Mouse (Mus musculus) gastrocnemius, postnatal 14 days (tissue): ENCODE results near the gene Mfsd8. TPM values are rescaled to one million over a fixed set of nuclear protein-coding genes. Genes with fewer than 3 reads are reported as not detected.
A peak's percentile ranks its signal among the peaks of the same experiment; 100 is the strongest.
"Not testable (repeated sequence)": the region's sequence is repeated elsewhere in the genome, so short reads cannot be mapped to it uniquely, and the experiment has no call there.

Source experiments
- DNase-seq: peaks from one replicate; pipeline ENCODE4 v3.0.0; 2021; ENCODE audit warnings: mixed read lengths
- intact Hi-C: fragments of 180-260 bp; cut with DNase I; formaldehyde crosslinking; loops from one replicate; pipeline ENCODE4 v1.15.1; 2025; ENCODE audit warnings: low total_unique reads
- long read RNA-seq, 2 experiments: library from polyadenylated mRNA; stranded (forward); transcript quantifications; one replicate each; pipeline ENCODE4 v2.0.0; 2021
- total RNA-seq, 2 experiments: library from RNA; stranded (reverse); gene quantifications; 2 replicates each; pipeline ENCODE4 v1.2.3; 2021

Mfsd8 gene
- 10 to 100 TPM; 12.5 to 14.4 TPM for total RNA-seq
- long read RNA-seq, experiment 1, transcript Mfsd8-201 (12 exons, 3,151 nt) = major isoform, 16 of 20 reads
- long read RNA-seq, experiment 1, partial matches to known transcripts = 2 of 20 reads
- long read RNA-seq, experiment 1, other reads (novel, unspliced or antisense) = 2 of 20 reads
- long read RNA-seq, experiment 2, transcript Mfsd8-201 (12 exons, 3,151 nt) = major isoform, 21 of 25 reads
- long read RNA-seq, experiment 2, partial matches to known transcripts = 0 of 25 reads
- long read RNA-seq, experiment 2, other reads (novel, unspliced or antisense) = 4 of 25 reads

DNA sequence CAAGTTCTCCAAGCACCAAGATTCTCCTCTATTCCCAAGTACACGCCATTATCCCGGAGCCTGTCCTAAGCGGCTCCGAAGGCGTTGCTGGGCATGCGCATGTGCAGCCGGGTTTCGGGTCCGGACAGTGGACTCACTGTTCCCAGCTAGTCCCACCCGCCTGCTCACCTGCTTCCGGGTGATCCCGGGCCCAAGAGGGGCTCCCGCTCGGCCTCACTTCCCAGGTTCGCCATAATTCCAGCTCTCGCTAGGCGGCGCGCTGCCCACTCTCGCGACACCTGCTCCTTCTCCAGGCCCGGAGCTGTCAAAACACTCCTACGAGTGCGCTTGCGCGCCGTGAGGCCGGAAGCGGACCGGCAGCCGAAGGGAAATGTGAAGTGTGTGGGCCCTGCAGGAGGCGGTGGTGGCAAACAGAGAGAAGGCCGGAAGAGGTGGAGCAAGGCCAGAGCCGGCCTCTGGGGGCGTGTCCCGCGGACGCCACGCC is at the start of gene Mfsd8:
Mfsd8 (minus strand) TSS at position 414 of the 484 bp plus-strand sequence.
- DNase-seq = peak; percentile 95
- intact Hi-C loops = not testable (repeated sequence)

GRCm38 (mm10) chr3:40894336-40894735 is 47.6 kb upstream of the Mfsd8 start:
- peak; percentile 10 for DNase-seq
- intact Hi-C loops = not testable (repeated sequence)

DNA sequence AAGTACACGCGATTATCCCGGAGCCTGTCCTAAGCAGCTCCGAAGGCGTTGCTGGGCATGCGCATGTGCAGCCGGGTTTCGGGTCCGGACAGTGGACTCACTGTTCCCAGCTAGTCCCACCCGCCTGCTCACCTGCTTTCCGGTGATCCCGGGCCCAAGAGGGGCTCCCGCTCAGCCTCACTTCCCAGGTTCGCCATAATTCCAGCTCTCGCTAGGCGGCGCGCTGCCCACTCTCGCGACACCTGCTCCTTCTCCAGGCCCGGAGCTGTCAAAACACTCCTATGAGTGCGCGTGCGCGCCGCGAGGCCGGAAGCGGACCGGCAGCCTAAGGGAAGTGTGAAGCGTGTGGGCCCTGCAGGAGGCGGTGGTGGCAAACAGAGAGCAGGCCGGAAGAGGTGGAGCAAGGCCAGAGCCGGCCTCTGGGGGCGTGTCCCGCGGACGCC is 47.2 kb upstream of the Mfsd8 start:
- intact Hi-C loops = not testable (repeated sequence)
- DNase-seq = peak; percentile 98

GRCm38 (mm10) chr3:40853123-40853738 is 6.5 kb upstream of the Mfsd8 start:
- DNase-seq, intact Hi-C loops: not testable (repeated sequence)

DNA sequence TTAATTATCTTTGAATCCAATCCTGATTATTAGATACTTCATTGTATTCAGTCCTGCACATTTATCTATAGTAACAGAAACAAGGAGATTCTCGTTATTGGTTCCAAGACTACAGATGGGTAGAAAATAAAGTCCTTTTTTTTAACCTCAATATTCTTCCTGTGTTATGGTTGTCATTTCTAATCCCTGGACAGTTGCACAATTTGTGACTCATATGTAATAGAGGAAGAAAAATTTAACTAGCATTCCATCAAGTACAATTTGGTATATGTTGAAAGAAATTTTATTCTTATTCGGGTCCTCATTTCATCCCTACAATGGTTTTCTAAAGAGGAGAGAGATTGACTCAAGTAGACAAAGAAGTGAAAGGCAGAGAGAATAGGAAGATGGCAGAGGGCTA is 1.2 kb upstream of the Mfsd8 start:
- intact Hi-C loops, DNase-seq: not testable (repeated sequence)

- DNase-seq = peak; percentile 18
- intact Hi-C loops = not testable (repeated sequence)
Observed at GRCm38 (mm10) chr3:40847018-40847417, 332 bp upstream of the Mfsd8 start.

DNA sequence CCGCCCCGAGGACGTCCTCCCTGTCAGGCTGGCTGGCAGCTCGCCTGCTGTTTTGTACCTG is 101 bp upstream of the Mfsd8 start, which contains the start of gene Abhd18:
Abhd18 (plus strand) TSS at position 14 of the 61 bp plus-strand sequence.
- DNase-seq, intact Hi-C loops: not testable (repeated sequence)

DNA sequence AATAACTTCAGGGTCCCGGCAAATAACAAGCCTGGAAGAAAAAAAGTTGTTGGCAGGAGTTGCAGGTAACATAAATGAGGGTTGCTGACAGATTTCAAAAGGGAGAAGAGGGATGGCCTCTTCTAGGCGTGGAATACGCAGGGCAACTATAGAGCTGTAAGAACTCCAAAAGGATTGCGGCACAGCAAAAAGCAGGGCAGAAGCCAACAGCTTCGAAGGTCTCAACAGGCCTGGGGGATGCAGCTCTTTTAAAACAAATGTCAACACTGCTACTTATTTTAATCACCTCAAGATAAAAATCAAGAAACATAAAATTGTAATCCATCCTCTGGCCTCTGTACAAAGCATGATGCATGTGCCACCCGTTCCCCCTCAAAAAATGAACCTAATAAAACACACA is 1.2 kb downstream of the Mfsd8 start:
- DNase-seq, intact Hi-C loops: not testable (repeated sequence)

DNA sequence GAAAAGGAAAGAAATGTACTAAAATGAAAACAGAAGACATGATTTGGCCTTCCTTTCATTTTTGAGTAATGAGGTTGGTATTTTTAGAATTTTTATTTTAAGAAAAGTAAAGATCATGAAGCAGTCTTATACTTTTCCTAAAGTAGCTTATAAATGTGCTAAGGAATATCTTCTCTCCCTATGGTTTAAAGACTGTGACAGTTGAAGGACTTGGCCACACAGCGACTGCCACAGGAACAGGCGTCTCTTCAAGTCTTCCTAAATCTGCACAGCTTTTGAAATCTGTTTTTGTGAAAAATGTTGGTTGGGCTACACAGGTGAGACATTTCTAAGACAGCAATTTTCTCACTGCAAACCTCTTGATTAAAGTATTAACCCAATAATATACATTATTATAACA is 33.4 kb downstream of the Mfsd8 start:
- intact Hi-C loops = no loop called here
- DNase-seq = no peak

- intact Hi-C loops = no loop called here
Observed at GRCm38 (mm10) chr3:40809894-40810293, 36.8 kb downstream of the Mfsd8 start.

DNA sequence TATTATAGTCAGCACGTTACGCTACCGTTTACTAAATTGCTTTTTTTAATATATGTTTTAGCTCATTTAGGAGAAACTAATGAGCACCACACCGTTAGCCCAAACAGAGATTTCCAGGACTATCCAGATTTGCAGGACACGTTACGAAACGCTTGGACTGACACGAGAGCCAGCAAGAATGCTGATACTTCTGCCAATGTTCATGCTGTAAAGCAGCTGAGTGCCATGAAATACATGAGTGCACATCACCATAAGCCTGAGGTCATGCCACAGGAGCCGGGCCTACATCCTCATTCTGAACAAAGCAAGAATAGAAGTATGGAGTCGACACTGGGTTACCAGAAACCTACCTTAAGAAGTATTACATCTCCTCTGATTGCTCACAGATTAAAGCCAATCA is 38.0 kb downstream of the Mfsd8 start:
- intact Hi-C loops = no loop called here
- no peak for DNase-seq

More at GRCm38 (mm10) chr3:40809894-40810293, 36.8 kb downstream of the Mfsd8 start:
- DNase-seq = no peak

- no peak for DNase-seq
- intact Hi-C loops = no loop called here
Observed at GRCm38 (mm10) chr3:40806871-40807270, 39.8 kb downstream of the Mfsd8 start.

- peak; percentile 43 for DNase-seq
- intact Hi-C loops = no loop called here
Observed at GRCm38 (mm10) chr3:40800373-40800823, 46.3 kb downstream of the Mfsd8 start.

- intact Hi-C loops = no loop called here
- DNase-seq = peak; percentile 98
Observed at GRCm38 (mm10) chr3:40799530-40800372, 46.9 kb downstream of the Mfsd8 start, which contains the start of gene Plk4. Gene Plk4, plus strand, starts transcription at chr3:40800019.

GRCm38 (mm10) chr3:40798500-40798899 is 48.2 kb downstream of the Mfsd8 start:
- peak; percentile 16 for DNase-seq
- intact Hi-C loops = no loop called here

- intact Hi-C loops = no loop called here
- no peak for DNase-seq
Observed at GRCm38 (mm10) chr3:40798054-40798453, 48.6 kb downstream of the Mfsd8 start.

- intact Hi-C loops = no loop called here
- no peak for DNase-seq
Observed at GRCm38 (mm10) chr3:40793783-40794182, 52.9 kb downstream of the Mfsd8 start.
